ENCODE assay signal across 10 mouse cellular contexts in genomic region chr3:63823874-63824400, GRCm38 (mm10).
DNase-seq lines count a peak whose midpoint lies in the region; ATAC-seq lines count a peak whose summit lies in the region.
"Had no signal": no experiment of that assay in that cellular context is flagged by ENCODE, and none has a peak within 500 bp of the region (broad histone marks: within the 10 kb centered on the region; RNA-seq: fewer than 3 reads in every experiment).

No protein-coding gene starts in this region.

- no peaks in the 10 kb centered on the region for H3K9me3 ChIP-seq in forebrain, embryonic 13.5 days (replicated peaks)
- H3K9me3 ChIP-seq in forebrain, embryonic 10.5 days, result no peaks in the 10 kb centered on the region
- no peaks in the 10 kb centered on the region for H3K9me3 ChIP-seq in forebrain, embryonic 16.5 days (ENCODE audit: control insufficient read depth, low read length)
- H3K9me3 ChIP-seq: lung, embryonic 15.5 days had no signal

- H3K27me3 ChIP-seq in forebrain, embryonic 13.5 days, result no peaks in the 10 kb centered on the region
- H3K27me3 ChIP-seq in forebrain, embryonic 10.5 days (ENCODE audit: poor library complexity, severe bottlenecking), result no peaks in the 10 kb centered on the region
- H3K27me3 ChIP-seq in forebrain, embryonic 16.5 days (replicated peaks; ENCODE audit: control insufficient read depth, insufficient read depth, low read length), result no peaks in the 10 kb centered on the region
- H3K27me3 ChIP-seq: lung, embryonic 15.5 days had no signal

- no peak overlapping the region for H3K27ac ChIP-seq in forebrain, embryonic 13.5 days
- no peak overlapping the region for H3K27ac ChIP-seq in forebrain, embryonic 10.5 days
- H3K27ac ChIP-seq in forebrain, embryonic 16.5 days (ENCODE audit: low read length), result peak overlapping the region; percentile 3; the same call in 1 of the 2 replicates
- H3K27ac ChIP-seq: lung, embryonic 15.5 days had no signal

- 0 out of 2 replicates have a peak overlapping the region, but pooled peaks have one; percentile 0 for H3K9ac ChIP-seq in forebrain, embryonic 13.5 days
- H3K9ac ChIP-seq in forebrain, embryonic 16.5 days (replicated peaks; ENCODE audit: low read depth, low read length), result no peak overlapping the region
- H3K9ac ChIP-seq: lung, embryonic 15.5 days had no signal

- WGBS in forebrain, embryonic 13.5 days, result 5% methylated on average over 1 of the region's 1 CpGs
- 24% methylated on average over 1 of the region's 1 CpGs for WGBS in forebrain, embryonic 10.5 days
- WGBS in forebrain, embryonic 16.5 days, result 6% methylated on average over 1 of the region's 1 CpGs

- intact Hi-C loops in left cerebral cortex, postnatal 4 days (cut with DNase I), result no loop called here
- intact Hi-C loops in left cerebral cortex, postnatal 36 days (cut with DNase I), result no loop called here

- peak; percentile 74 for ATAC-seq in forebrain, embryonic 13.5 days
- ATAC-seq in forebrain, embryonic 16.5 days, result peak; percentile 74

- H3K4me1 ChIP-seq in forebrain, embryonic 13.5 days, result peaks cover 20% of the 10 kb centered on the region
- peaks cover 17% of the 10 kb centered on the region for H3K4me1 ChIP-seq in forebrain, embryonic 10.5 days
- H3K4me1 ChIP-seq in forebrain, embryonic 16.5 days (replicated peaks; ENCODE audit: control insufficient read depth, insufficient read depth, low read length), result peaks cover 14% of the 10 kb centered on the region

- no peaks in the 10 kb centered on the region for H3K36me3 ChIP-seq in forebrain, embryonic 13.5 days (ENCODE audit: poor library complexity, severe bottlenecking)
- no peaks in the 10 kb centered on the region for H3K36me3 ChIP-seq in forebrain, embryonic 10.5 days (replicated peaks)
- no peaks in the 10 kb centered on the region for H3K36me3 ChIP-seq in forebrain, embryonic 16.5 days (ENCODE audit: control insufficient read depth, insufficient read depth)
- H3K36me3 ChIP-seq: lung, embryonic 15.5 days had no signal

- H3K4me3 ChIP-seq in forebrain, embryonic 13.5 days, result no peak overlapping the region
- H3K4me3 ChIP-seq in forebrain, embryonic 10.5 days, result no peak overlapping the region
- H3K4me3 ChIP-seq in forebrain, embryonic 16.5 days (replicated peaks; ENCODE audit: low read length), result no peak overlapping the region
- H3K4me3 ChIP-seq: lung, embryonic 15.5 days had no signal

- DNase-seq in forebrain, embryonic 10.5 days (ENCODE audit: extremely low spot score, low spot score), result no peak
- DNase-seq in left cerebral cortex, postnatal 4 days, result peak; percentile 10
- DNase-seq in left cerebral cortex, postnatal 36 days (ENCODE audit: low spot score in 2 of 2), result no peak
- DNase-seq in ES-CJ7 (ENCODE audit: low read depth, low spot score), result peak; percentile 39
- DNase-seq in adrenal gland, adult 2 months, result no peak
- no peak for DNase-seq in lung, postnatal 25 days (ENCODE audit: low spot score)
- DNase-seq: thymus, adult 2 months had no signal

- no peak overlapping the region for H3K4me2 ChIP-seq in forebrain, embryonic 13.5 days
- H3K4me2 ChIP-seq in forebrain, embryonic 16.5 days (ENCODE audit: low read length), result no peak overlapping the region
- H3K4me2 ChIP-seq: lung, embryonic 15.5 days had no signal

Comparison
In these comparisons a context has a peak if more than half of its experiments do, and no peak if none do; other contexts are left out.
1. DNase-seq: peak in left cerebral cortex, postnatal 4 days (single experiment) and ES-CJ7 (single experiment); none in forebrain, embryonic 10.5 days (single experiment), left cerebral cortex, postnatal 36 days (0 of 2), adrenal gland, adult 2 months (single experiment) and lung, postnatal 25 days (single experiment).